Mouse (Mus musculus) c-Kit-positive CD71-negative TER-119-negative erythroid progenitor cells, embryonic 14.5 days (primary cell): ENCODE results near the gene A930017K11Rik.

ENCODE experiments used
- DNase-seq: peaks from one replicate; pipeline ENCODE4 v3.0.0-alpha.2; 2013; ENCODE audit warnings: low read depth

The A930017K11Rik gene

DNA sequence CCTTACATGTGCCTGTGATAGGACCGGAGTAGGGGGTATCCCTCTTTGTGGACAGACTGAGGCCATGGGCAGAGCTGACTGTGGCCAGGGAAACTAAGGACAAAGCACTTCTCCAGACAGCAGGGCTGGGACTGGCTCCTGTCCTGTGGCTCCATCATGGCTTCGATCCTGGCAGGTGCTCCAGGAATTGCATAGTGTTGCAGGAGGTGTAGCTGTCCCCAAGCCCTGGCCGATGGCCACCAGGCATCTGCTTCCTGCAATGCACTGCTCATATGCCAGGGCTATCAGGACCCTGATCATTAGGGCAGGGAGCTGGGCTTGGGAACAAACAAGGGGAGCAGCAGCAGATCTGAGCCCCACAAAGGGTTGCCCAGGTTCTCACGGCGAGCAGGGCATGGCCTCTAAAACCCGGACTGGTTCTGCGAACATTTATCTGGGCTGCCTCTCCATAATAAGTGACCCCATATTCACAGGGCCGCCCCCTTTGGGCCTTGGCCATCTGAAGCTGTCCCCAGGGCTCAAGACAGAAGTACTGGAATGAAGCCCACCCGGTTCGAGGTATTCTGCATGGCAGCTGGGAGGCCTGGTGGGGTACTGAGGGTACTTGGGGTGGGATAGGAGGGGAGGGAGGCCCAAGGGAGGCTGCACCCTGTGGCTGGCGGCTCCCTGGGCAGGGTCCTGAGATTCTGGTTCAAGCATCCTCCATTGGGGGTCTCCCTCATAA is 6.6 kb upstream of the A930017K11Rik start:
- DNase-seq: no peak

DNA sequence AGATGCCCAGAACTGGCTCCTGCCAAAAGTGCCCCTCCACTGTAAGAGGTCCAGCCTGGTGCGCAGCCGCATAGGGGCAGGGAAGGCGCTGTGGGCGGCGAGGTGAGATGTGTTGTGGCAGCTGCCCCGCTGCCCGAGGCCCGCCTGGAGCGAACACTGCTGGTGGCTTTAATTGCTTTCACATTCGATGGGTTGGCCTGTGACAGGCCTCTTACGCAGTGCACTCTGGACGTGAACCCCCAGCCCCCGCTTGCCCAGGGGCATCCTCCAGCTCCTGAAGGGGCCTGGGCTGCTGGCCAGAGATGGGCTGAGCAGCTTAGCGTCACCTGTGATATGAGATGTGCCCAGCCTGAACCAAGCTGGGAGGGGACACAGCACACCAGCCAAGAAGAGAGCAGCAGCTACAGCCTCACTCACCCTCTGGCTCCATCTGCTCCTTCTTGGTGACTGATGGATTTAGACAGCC is 5.3 kb upstream of the A930017K11Rik start:
- no peak for DNase-seq

DNA sequence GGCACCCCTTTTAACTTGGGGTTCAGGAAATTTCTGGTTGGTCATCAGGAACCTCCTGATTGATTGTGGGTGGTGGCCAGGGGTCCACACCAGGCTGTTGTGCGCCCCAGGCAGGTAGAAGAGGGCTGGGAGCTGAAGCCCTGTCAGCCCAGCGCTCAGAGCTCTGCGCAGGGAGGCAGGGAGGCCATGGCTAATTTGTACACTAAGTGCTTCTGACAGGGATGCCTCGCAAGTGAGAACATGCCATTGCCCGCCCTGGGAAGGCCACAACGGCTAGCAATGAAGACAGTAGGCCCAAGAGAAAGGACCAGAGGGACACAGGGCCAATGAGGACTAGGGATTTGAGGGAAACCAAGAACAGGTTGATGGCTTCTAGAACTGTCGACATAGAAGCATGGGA is 4.3 kb upstream of the A930017K11Rik start:
- DNase-seq: no peak

DNA sequence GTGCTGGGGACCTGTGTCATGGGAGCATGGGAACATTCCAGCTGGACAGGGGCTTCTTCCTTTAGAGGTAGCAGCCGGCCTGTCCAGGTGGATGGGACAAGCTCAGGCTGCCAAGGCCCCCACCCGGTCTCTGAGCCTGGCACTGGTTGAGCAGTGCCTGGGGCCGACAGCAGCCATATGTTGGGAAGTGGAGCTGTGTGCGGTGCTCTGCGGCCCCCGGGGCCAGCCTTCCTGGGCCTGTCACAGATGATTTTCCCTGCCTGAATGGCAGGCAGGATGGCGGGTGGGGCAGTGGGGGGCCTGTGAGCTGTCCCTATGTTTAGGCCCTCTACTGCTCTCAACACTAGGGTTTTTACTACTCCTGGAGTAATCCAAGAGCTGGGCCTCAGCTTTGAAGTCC is 3.8 kb upstream of the A930017K11Rik start:
- DNase-seq: no peak

DNA sequence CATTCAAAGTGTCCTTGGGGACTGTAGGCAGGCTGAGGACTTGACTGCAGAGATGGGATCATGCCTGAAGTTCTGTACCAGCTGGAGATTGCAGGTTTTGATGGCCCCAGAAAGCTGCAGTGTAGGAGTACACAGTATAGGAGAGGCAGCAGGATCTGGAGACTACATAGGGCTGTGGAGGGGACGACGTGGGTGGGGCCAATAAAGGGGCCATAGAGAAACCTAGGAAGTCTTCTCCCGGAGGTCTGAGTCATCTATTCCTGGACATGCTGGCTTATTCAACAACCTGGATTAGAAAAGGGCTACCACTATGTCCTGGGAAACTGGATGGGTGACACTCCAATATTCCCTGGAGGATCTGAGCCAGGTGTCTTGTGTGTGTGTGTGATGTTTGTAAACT is 3.4 kb upstream of the A930017K11Rik start:
- DNase-seq: no peak

DNA sequence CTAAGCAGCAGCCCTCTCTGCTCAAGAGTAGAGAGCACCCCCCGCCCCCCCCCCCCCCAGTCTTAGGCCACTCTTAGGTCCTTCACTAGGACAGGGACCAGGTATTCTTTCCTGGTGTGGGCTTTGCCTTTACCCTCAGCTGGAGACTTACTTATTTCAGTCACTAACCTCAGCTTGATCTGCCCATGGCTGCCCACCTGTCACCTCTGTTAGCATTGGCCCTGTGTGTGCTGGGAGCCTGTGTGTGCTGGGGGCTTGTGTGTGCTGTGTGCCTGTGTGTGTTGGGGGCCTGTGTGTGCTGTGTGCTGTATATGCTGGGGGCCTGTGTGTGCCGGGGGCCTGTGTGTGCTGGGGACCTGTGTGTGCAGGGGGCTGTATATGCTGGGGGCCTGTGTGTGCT is 2.3 kb upstream of the A930017K11Rik start:
- no peak for DNase-seq

- no peak for DNase-seq
These were observed 796 bp upstream of the A930017K11Rik start for GRCm38 (mm10) chr17:25953161-25953560.

DNA sequence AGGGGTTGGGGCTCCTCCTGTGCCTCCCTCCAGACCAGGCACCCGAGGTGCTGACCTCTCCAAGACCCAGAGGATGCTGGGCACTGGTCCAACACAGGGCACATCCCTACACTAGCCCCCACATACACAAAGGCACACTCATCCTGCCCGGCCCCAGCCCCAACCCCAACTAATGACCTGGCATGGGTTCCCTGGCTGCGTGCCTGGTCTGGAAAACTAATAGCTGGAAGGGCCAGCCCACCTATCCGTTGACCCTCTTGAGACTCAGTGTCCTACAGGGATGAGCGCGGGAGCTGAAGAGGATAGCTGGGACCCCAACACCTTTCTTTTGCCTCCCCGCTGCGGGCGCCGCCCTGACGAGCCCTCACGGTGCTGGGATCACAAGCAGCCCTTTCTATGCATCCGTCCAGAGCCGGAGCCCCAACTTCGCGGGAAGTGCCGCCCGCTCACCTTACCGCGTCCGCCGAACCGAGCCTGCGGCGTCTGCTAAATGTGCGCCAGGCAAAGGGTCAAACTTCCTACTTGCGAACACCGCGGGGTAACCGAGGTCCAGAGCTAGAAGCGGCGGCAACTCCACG is 1.1 kb downstream of the A930017K11Rik start:
- DNase-seq: no peak

DNA sequence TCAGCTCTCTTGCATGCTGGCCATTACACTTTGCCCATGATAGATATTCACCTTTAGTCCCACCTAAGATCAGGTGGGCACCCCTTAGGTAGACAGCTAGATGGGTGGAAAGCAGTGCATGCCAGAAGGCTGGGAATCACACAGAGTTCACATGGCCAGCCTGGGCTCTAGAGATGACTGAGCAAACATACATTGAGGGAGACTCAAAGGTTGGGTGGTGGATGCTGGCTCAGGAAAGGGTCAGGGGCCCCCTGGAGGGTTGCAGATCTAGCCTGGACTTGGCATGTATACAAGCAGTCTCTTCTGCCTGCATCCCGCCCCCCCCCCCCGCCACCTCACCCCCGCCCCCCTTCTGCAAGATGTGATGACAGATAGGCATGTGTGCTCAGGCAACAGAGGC is 1.7 kb downstream of the A930017K11Rik start:
- DNase-seq: no peak

DNA sequence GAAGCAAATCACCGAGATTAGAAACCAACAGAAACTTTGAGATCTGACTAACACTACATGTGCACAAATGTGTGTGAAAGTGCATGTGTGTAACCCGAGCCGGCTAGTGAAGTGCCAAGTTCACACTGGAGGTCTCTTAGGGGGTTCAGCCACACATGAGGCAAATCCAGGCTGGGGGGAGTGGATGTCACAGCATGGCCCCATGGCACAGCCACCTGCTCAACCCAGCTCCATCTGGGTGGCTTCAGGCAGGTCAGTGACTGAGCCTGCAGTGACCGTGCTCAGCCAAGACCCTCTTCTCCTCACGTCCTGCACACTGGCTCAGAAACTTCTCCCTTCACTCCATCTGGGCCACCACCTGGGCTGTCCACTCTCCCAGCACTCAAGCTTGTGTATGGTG is 2.4 kb downstream of the A930017K11Rik start:
- DNase-seq: no peak

- no peak for DNase-seq
These were observed 4.3 kb downstream of the A930017K11Rik start for GRCm38 (mm10) chr17:25948051-25948450.

GRCm38 (mm10) chr17:25947576-25947975 is 4.8 kb downstream of the A930017K11Rik start:
- DNase-seq: no peak

GRCm38 (mm10) chr17:25946891-25947290 is 5.5 kb downstream of the A930017K11Rik start:
- DNase-seq: no peak

DNA sequence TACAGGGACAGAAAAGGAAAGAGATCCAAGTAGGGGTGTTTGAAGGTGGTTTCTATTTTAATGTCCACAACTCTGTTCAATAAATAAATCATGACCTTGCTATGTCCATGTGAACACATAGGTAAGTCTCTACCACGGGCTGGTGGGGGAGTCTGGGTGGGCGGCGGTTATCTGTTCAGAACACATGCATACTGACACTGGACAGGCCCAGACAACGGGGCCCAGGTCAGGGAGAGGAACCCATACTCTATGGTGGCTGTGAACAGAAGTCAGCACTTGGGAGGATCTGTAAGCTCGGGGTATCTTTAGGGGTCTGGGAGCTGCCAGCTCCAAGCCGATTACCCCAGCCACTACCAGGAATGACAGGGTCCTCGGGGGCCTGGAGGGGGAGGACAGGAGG is 6.0 kb downstream of the A930017K11Rik start:
- no peak for DNase-seq

- DNase-seq: no peak
These were observed 6.7 kb downstream of the A930017K11Rik start for GRCm38 (mm10) chr17:25945517-25946155.

GRCm38 (mm10) chr17:25944366-25945163 is 7.8 kb downstream of the A930017K11Rik start, which contains the start of the genes Pigq and Nhlrc4:
Gene Pigq (minus strand): TSS chr17:25944936.
Gene Nhlrc4 (minus strand): TSS chr17:25944961.
- DNase-seq: no peak

DNA sequence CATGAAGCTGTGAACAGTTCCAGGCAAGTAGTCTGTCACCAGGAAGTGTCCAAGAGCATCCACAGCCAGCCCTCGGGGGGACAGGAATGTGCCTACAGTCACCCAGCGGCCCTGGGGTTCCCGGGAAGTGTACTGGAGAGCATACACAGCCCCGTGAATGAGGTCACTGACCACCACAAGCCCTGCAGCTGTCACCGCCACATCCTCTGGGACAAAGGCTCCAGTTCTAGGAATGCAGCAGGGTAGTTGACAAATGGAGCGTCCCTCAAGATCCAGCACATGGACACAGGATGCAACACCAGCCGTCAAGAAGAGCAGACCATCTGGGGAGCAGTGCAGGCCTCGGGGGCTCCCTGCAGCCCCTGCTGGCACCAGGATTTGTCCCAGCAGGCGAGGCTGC is 8.6 kb downstream of the A930017K11Rik start:
- DNase-seq: no peak

DNA sequence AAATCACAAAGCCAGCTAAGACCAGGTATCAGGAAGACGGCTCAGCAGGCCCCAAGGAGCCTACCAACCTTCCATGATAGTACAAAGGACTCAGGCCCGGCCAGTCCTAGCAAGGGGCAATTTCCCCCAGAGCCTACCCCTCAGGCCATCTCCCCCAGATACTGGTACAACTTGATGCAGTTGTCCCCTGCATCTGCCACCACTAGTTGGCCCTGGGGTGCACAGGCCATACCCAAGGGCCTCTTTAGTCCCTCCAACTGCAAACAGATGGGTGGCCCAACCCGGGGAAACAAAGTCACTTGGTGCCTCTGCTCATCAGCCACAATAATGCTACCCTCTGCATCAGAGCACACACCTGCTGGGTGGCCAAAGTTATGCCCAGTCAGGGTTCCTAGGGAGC is 9.1 kb downstream of the A930017K11Rik start:
- DNase-seq: no peak

GRCm38 (mm10) chr17:25942597-25943151 is 9.7 kb downstream of the A930017K11Rik start:
- DNase-seq: no peak

DNA sequence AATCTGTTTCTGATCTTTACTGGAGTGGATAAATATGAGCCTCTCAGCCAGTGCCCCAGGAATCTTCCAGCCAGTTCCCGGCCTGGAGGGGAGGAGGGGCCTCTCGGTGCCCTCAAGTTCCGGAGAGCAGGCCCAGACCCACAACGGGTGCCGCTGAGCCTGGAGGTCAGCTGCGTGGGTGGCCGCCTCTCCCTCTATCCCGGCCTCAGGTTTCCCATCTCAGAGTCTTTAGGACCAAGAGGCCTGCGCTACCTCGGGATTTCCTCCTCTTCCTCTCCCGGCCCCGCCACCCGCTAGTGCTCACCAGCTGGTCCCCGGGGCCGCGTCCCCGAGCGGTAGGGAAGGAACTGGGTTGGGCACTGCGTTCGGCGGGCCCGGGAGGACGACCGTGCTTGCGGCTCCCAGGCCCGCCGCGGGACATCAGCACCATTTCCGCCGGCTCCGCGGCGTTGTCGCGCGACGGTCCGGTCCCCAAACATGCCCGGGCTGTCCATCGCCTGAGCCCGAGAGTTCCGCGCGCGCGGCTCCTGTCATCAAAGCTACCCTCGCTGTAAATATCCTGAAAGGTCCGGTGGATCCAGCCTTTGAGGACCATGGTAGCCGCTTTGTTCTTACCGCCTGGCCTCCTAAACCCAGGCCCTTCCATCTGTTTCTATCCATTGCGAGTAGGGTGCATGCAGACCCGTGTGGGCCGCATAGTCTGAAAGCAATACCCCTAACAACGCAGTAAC is 10.7 kb downstream of the A930017K11Rik start:
- no peak for DNase-seq

- no peak for DNase-seq
These were observed 17.8 kb downstream of the A930017K11Rik start for GRCm38 (mm10) chr17:25934526-25934925.
